Mouse (Mus musculus) forebrain, embryonic 11.5 days (tissue): ENCODE data around the gene Abca12. TPM values are rescaled to one million over a fixed set of nuclear protein-coding genes. Genes with fewer than 3 reads are reported as not detected.

Source experiments
- ATAC-seq: fragments of 200-750 bp; cut with Nextera tagmentation; replicated peaks from 2 replicates; pipeline ENCODE4 v1.8.0; 2017; ENCODE audit warnings: moderate TSS enrichment; ENCODE audit not compliant: low FRiP score
- DNase-seq: peaks from one replicate; pipeline ENCODE4 v3.0.0-alpha.2; 2017; ENCODE audit warnings: low spot score
- H3K27ac ChIP-seq: fragments of 300-500 bp; sonication (generic); 2 replicates; pipeline ENCODE4 v1.5.1; 2014; ENCODE audit warnings: low read depth, low read length
- H3K27me3 ChIP-seq: fragments of 300-500 bp; sonication (generic); 2 replicates; pipeline ENCODE4 v1.6.1; 2014; ENCODE audit warnings: mild to moderate bottlenecking, low read length, mixed read lengths; ENCODE audit not compliant: control insufficient read depth, insufficient read depth
- H3K36me3 ChIP-seq: fragments of 300-500 bp; sonication (generic); 2 replicates; pipeline ENCODE4 v1.6.1; 2014; ENCODE audit warnings: mild to moderate bottlenecking, low read length, moderate library complexity, mixed read lengths; ENCODE audit not compliant: control insufficient read depth, insufficient read depth
- H3K4me1 ChIP-seq: fragments of 300-500 bp; sonication (generic); replicated peaks from 2 replicates; pipeline ENCODE4 v1.6.1; 2014; ENCODE audit warnings: low read length, mixed read lengths; ENCODE audit not compliant: control insufficient read depth, insufficient read depth
- H3K4me2 ChIP-seq: fragments of 300-500 bp; sonication (generic); 2 replicates; pipeline ENCODE4 v1.6.1; 2014; ENCODE audit warnings: low read depth, mild to moderate bottlenecking, low read length, moderate library complexity, mixed read lengths; ENCODE audit not compliant: severe bottlenecking
- H3K4me3 ChIP-seq: fragments of 300-500 bp; sonication (generic); 2 replicates; pipeline ENCODE4 v1.5.1; 2014; ENCODE audit warnings: low read depth, low read length
- H3K9ac ChIP-seq: fragments of 300-500 bp; sonication (generic); 2 replicates; pipeline ENCODE4 v1.6.1; 2014; ENCODE audit warnings: low read length
- H3K9me3 ChIP-seq: fragments of 300-500 bp; sonication (generic); 2 replicates; pipeline ENCODE4 v1.6.1; 2016; ENCODE audit warnings: low read length, mixed read lengths; ENCODE audit not compliant: control insufficient read depth
- WGBS: fragments of 180-500 bp; shearing (Covaris S2); extraction: QIAGEN DNeasy Blood & Tissue Kit; methylation state at CpG from one replicate; pipeline ENCODE4 v1.1.7; 2014; 5-methylcytosine and 5-hydroxymethylcytosine counted together
- polyA plus RNA-seq: library from polyadenylated mRNA; unstranded; fragments of >200 nt; fragmentation: Nextera tagmentation; extraction: Ambion mirVana; gene quantifications from 2 replicates; pipeline ENCODE4 v1.2.1, GENCODE M21; 2014

The Abca12 gene
- polyA plus RNA-seq, 1 experiment from 2014 or later: not detected

DNA sequence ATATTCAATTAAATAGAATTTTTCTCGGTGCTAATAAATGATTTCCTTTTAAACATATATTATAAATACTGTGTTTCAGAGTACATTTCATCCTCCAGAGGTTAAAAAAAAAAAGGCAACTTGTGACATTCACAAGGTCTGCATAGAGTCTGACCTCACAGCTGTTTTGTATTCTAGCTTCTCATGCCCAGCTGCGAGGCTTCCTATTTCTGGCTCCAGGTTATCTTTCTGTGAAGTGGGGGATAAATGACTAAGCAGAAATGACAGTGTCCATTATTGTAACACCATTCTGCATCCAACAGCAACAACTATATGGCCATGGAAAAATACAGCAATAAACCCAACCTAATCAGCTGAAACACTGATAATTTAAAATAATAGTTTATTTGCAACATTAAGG, 107.3 kb downstream of the Abca12 start:
- DNase-seq (no peak), ATAC-seq (no peak)
- Histone ChIP-seq H3K9ac (no peak overlapping the region), H3K36me3 (no peaks in the 10 kb centered on the region), H3K27me3 (no peaks in the 10 kb centered on the region), H3K27ac (no peak overlapping the region), H3K4me3 (no peak overlapping the region), H3K9me3 (no peaks in the 10 kb centered on the region), H3K4me1 (no peaks in the 10 kb centered on the region), H3K4me2 (no peak overlapping the region)
- WGBS: 67% methylated on average over 2 of the region's 2 CpGs

DNA sequence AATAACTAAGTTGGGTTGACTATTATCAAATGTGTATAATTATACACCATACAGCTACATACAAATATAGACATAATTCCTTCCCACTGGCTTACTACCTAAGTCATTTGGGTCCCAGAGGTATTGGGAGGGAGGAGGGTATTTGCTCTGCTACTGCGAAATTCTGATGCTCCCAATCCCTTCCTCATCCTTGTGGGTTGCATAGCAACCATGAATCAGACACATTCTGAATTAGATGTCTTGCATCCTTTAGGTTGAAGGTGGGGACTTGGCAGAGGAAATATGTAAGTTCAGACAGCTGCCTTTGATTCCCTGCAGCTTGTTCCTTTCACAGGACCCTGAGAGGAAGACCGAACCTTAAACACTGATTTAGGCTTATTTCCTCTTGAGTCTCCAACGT, 108.5 kb downstream of the Abca12 start:
- H3K27me3 ChIP-seq: no peaks in the 10 kb centered on the region
- ATAC-seq: no peak
- 63% methylated on average over 3 of the region's 3 CpGs for WGBS

DNA sequence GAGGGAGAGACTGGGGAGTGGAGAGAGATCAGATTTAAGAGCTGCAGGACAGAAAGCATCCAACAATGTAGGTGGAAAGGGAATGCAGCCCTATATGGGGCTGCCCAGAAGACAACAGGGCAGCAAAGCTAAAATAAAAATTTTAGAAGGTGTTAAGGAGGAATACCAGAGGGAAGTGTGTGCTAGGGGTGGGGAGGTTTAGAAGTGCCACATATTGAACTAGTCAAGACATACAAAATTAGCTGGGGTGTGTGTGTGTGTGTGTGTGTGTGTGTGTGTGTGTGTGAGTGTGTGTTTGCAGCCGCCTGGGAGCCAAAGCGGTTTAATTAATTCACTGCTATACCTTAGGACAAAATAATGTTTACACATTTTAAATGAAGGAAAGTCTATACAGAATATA, 110.1 kb downstream of the Abca12 start:
- H3K27ac ChIP-seq: no peak overlapping the region
- no peaks in the 10 kb centered on the region for H3K36me3 ChIP-seq
- no peak overlapping the region for H3K9ac ChIP-seq
- H3K27me3 ChIP-seq: no peaks in the 10 kb centered on the region
- no peaks in the 10 kb centered on the region for H3K4me1 ChIP-seq
- H3K4me2 ChIP-seq: no peak overlapping the region
- H3K9me3 ChIP-seq: no peaks in the 10 kb centered on the region
- H3K4me3 ChIP-seq: no peak overlapping the region
- 93% methylated on average over 2 of the region's 2 CpGs for WGBS
- no peak for ATAC-seq
- no peak for DNase-seq

More for the DNA sequence above, 108.5 kb downstream of the Abca12 start:
- H3K4me2 ChIP-seq: no peak overlapping the region
- H3K36me3 ChIP-seq: no peaks in the 10 kb centered on the region
- no peak overlapping the region for H3K9ac ChIP-seq
- H3K4me3 ChIP-seq: no peak overlapping the region
- no peaks in the 10 kb centered on the region for H3K9me3 ChIP-seq
- H3K27ac ChIP-seq: no peak overlapping the region
- H3K4me1 ChIP-seq: no peaks in the 10 kb centered on the region
- DNase-seq: no peak

GRCm38 (mm10) chr1:71297021-71297420, 117.7 kb downstream of the Abca12 start:
- Histone ChIP-seq H3K4me2 (no peak overlapping the region), H3K4me1 (no peaks in the 10 kb centered on the region), H3K36me3 (no peaks in the 10 kb centered on the region), H3K4me3 (no peak overlapping the region), H3K27me3 (no peaks in the 10 kb centered on the region), H3K9me3 (no peaks in the 10 kb centered on the region), H3K9ac (no peak overlapping the region), H3K27ac (no peak overlapping the region)
- DNase-seq: no peak
- ATAC-seq: no peak
- WGBS: 43% methylated on average over 2 of the region's 2 CpGs

- H3K27ac ChIP-seq: no peak overlapping the region
Measured at GRCm38 (mm10) chr1:71296585-71296984, 118.1 kb downstream of the Abca12 start.

GRCm38 (mm10) chr1:71291917-71292316, 122.8 kb downstream of the Abca12 start:
- Histone ChIP-seq H3K36me3 (no peaks in the 10 kb centered on the region), H3K4me1 (no peaks in the 10 kb centered on the region), H3K27me3 (no peaks in the 10 kb centered on the region), H3K4me3 (no peak overlapping the region), H3K27ac (no peak overlapping the region), H3K4me2 (no peak overlapping the region), H3K9ac (no peak overlapping the region), H3K9me3 (no peaks in the 10 kb centered on the region)
- 55% methylated on average over 3 of the region's 3 CpGs for WGBS
- 0 out of 2 replicates have a peak, but pooled peaks have one; percentile 49 for ATAC-seq
- no peak for DNase-seq

More at GRCm38 (mm10) chr1:71296585-71296984, 118.1 kb downstream of the Abca12 start:
- Histone ChIP-seq H3K9me3 (no peaks in the 10 kb centered on the region), H3K36me3 (no peaks in the 10 kb centered on the region), H3K9ac (no peak overlapping the region), H3K4me3 (no peak overlapping the region), H3K4me1 (no peaks in the 10 kb centered on the region), H3K27me3 (no peaks in the 10 kb centered on the region), H3K4me2 (no peak overlapping the region)
- no peak for ATAC-seq
- WGBS: 48% methylated on average over 2 of the region's 2 CpGs
- DNase-seq: no peak

GRCm38 (mm10) chr1:71289511-71289910, 125.2 kb downstream of the Abca12 start:
- H3K27ac ChIP-seq: no peak overlapping the region
- H3K4me1 ChIP-seq: no peaks in the 10 kb centered on the region
- ATAC-seq (0 out of 2 replicates have a peak, but pooled peaks have one; percentile 46), DNase-seq (peak; percentile 81)
- no peaks in the 10 kb centered on the region for H3K9me3 ChIP-seq
- H3K36me3 ChIP-seq: no peaks in the 10 kb centered on the region
- WGBS: 27% methylated on average over 5 of the region's 5 CpGs
- H3K27me3 ChIP-seq: no peaks in the 10 kb centered on the region
- no peak overlapping the region for H3K4me2 ChIP-seq
- no peak overlapping the region for H3K9ac ChIP-seq
- no peak overlapping the region for H3K4me3 ChIP-seq

DNA sequence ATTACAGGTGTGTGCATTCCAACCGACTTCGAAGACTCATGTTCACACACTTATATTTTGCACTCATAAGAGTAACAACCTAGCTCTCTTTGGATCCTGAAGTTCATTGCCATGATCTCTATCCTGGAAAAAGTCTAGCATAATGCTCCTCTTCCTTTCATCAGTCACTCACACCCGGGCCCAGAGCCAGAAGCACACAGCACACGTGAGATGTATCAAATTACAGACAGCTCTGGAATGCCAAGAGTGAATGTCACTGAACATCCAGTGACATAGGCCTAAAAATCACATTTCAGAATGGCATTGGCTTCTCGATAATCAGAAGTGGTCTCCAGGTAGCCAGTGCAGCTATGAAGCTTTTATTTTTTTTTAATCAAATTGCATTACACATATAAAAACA, 137.8 kb downstream of the Abca12 start:
- H3K36me3 ChIP-seq: no peaks in the 10 kb centered on the region
- H3K4me2 ChIP-seq: no peak overlapping the region
- no peak for DNase-seq
- H3K27me3 ChIP-seq: no peaks in the 10 kb centered on the region
- H3K4me3 ChIP-seq: no peak overlapping the region
- H3K4me1 ChIP-seq: no peaks in the 10 kb centered on the region
- no peak for ATAC-seq
- no peak overlapping the region for H3K27ac ChIP-seq
- no peaks in the 10 kb centered on the region for H3K9me3 ChIP-seq
- 64% methylated on average over 5 of the region's 5 CpGs for WGBS
- H3K9ac ChIP-seq: no peak overlapping the region

- Histone ChIP-seq H3K9ac (no peak overlapping the region), H3K36me3 (no peaks in the 10 kb centered on the region), H3K4me3 (no peak overlapping the region), H3K4me2 (no peak overlapping the region), H3K27ac (no peak overlapping the region), H3K27me3 (no peaks in the 10 kb centered on the region), H3K9me3 (no peaks in the 10 kb centered on the region), H3K4me1 (no peaks in the 10 kb centered on the region)
- WGBS: 86% methylated on average over 7 of the region's 7 CpGs
- ATAC-seq (no peak), DNase-seq (no peak)
Measured at GRCm38 (mm10) chr1:71272550-71272949, 142.2 kb downstream of the Abca12 start.
